Mouse (Mus musculus) stomach, postnatal 0 days (tissue): Measurements from ENCODE around the gene Raly. TPM values are rescaled to one million over a fixed set of nuclear protein-coding genes. Genes with fewer than 3 reads are reported as not detected.

Experiments
- ATAC-seq: fragments of 200-750 bp; cut with Nextera tagmentation; 2 replicates; pipeline ENCODE4 v1.8.0; 2017; ENCODE audit not compliant: low FRiP score, low TSS enrichment
- DNase-seq: peaks from one replicate; pipeline ENCODE4 v3.0.0-alpha.2; 2016; ENCODE audit warnings: low spot score
- H3K27ac ChIP-seq: fragments of 300-500 bp; sonication (generic); replicated peaks from 2 replicates; pipeline ENCODE4 v1.5.1; 2014; ENCODE audit warnings: mild to moderate bottlenecking, control low read depth
- H3K27me3 ChIP-seq: fragments of 300-500 bp; sonication (generic); 2 replicates; pipeline ENCODE4 v1.6.1; 2014; ENCODE audit warnings: low read length; ENCODE audit not compliant: control insufficient read depth, insufficient read depth
- H3K36me3 ChIP-seq: fragments of 300-500 bp; sonication (generic); 2 replicates; pipeline ENCODE4 v1.6.1; 2014; ENCODE audit warnings: low read length, mixed read lengths; ENCODE audit not compliant: control insufficient read depth, insufficient read depth
- H3K4me1 ChIP-seq: fragments of 300-500 bp; sonication (generic); replicated peaks from 2 replicates; pipeline ENCODE4 v1.6.1; 2014; ENCODE audit warnings: antibody characterized with exemption; ENCODE audit not compliant: control insufficient read depth, insufficient read depth
- H3K4me2 ChIP-seq: fragments of 300-500 bp; sonication (generic); replicated peaks from 2 replicates; pipeline ENCODE4 v1.6.1; 2014; ENCODE audit warnings: low read depth, mild to moderate bottlenecking, control low read depth, moderate library complexity
- H3K4me3 ChIP-seq: fragments of 300-500 bp; sonication (generic); 2 replicates; pipeline ENCODE4 v1.5.1; 2014; ENCODE audit warnings: low read depth, low read length, control low read depth
- H3K9ac ChIP-seq: fragments of 300-500 bp; sonication (generic); 2 replicates; pipeline ENCODE4 v1.6.1; 2014; ENCODE audit warnings: mild to moderate bottlenecking, low read length, control low read depth, mixed read lengths
- H3K9me3 ChIP-seq: fragments of 300-500 bp; sonication (generic); 2 replicates; pipeline ENCODE4 v1.6.1; 2016; ENCODE audit warnings: low read length; ENCODE audit not compliant: control insufficient read depth
- CTCF ChIP-seq: IDR thresholded peaks from 2 replicates; pipeline ENCODE4 v1.5.1; 2016; ENCODE audit warnings: antibody characterized with exemption, low read depth, mild to moderate bottlenecking, moderate library complexity
- EP300 ChIP-seq: optimal IDR thresholded peaks from 2 replicates; pipeline ENCODE3; 2016; ENCODE audit warnings: antibody characterized with exemption
- WGBS: fragments of 180-500 bp; shearing (Covaris S2); extraction: QIAGEN DNeasy Blood & Tissue Kit; methylation state at CpG from one replicate; pipeline ENCODE4 v1.1.7; 2014; 5-methylcytosine and 5-hydroxymethylcytosine counted together
- polyA plus RNA-seq: library from polyadenylated mRNA; unstranded; fragments of >200 nt; fragmentation: Nextera tagmentation; extraction: Ambion mirVana; gene quantifications from 2 replicates; pipeline ENCODE4 v1.2.1, GENCODE M21; 2015

The Raly gene
- polyA plus RNA-seq, 1 experiment from 2014 or later = 18.7 TPM

DNA sequence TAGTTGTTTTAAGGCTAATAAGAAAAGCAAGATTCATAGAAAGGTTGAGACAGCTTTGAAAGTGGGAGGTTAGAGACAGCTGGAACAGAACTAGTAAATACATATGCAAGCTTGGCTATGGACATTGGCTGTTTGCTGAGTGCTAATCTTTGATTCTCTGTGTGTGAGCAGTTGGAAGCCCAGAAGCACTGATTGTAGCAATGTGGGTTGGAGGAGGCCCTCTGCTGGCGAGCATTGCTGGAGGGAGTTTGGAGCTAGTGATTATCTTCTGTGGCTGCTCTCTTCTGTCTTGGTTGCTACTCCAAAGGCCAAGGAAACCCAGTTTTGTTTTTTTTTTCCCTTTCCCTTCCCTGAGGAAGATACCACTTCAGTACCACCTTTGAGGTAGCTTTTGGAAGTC is 26.9 kb downstream of the Raly start:
- H3K36me3 ChIP-seq = no peaks in the 10 kb centered on the region
- ATAC-seq = peak; percentile 32; the same call in 1 of the 2 replicates
- H3K4me1 ChIP-seq = 0 out of 2 replicates have a peak, but pooled peaks cover 2% of the 10 kb centered on the region
- H3K4me3 ChIP-seq = no peak overlapping the region
- no peak overlapping the region for H3K27ac ChIP-seq
- no peaks in the 10 kb centered on the region for H3K27me3 ChIP-seq
- 23% methylated on average over 1 of the region's 1 CpGs for WGBS
- peak; percentile 63 for DNase-seq
- no peaks in the 10 kb centered on the region for H3K9me3 ChIP-seq
- TF ChIP-seq EP300 = no peak
- peak; percentile 73 for TF ChIP-seq CTCF
- H3K4me2 ChIP-seq = no peak overlapping the region
- H3K9ac ChIP-seq = no peak overlapping the region

- H3K9ac ChIP-seq = no peak overlapping the region
- H3K27me3 ChIP-seq = no peaks in the 10 kb centered on the region
- ATAC-seq (no peak), DNase-seq (no peak)
- TF ChIP-seq CTCF (no peak), EP300 (no peak)
- no peaks in the 10 kb centered on the region for H3K36me3 ChIP-seq
- no peak overlapping the region for H3K4me2 ChIP-seq
- H3K4me1 ChIP-seq = 0 out of 2 replicates have a peak, but pooled peaks cover 2% of the 10 kb centered on the region
- 33% methylated on average over 1 of the region's 1 CpGs for WGBS
- no peak overlapping the region for H3K4me3 ChIP-seq
- no peak overlapping the region for H3K27ac ChIP-seq
- no peaks in the 10 kb centered on the region for H3K9me3 ChIP-seq
These were observed 27.7 kb downstream of the Raly start for GRCm38 (mm10) chr2:154818599-154818998.

- no peak overlapping the region for H3K9ac ChIP-seq
These were observed 29.4 kb downstream of the Raly start for GRCm38 (mm10) chr2:154820346-154820745.

DNA sequence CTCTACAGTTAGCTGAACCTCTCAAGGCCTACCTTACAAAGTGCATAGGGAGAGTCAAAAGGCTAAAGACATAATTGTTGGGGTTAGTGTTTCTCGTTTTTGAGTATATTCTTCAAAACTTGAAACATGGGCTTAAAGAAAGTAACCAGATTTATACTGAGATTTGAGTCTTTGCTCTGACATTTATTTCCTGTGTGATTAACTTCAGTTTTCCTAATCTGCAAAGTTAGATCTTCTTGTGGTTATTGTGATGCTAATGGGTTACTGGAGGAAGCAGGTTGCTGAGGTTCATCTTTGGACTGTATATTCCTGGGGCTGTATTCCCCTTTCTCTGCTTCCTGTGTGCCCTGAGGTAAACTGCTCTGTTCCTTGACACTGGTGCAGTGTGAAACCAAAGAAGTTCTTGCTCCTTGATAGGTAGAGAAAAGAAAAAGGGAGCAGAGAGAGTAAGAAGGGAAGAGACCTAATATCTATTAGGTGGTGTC is 35.2 kb downstream of the Raly start:
- 74% methylated on average over 1 of the region's 1 CpGs for WGBS
- Histone ChIP-seq H3K9me3 (no peaks in the 10 kb centered on the region), H3K27me3 (no peaks in the 10 kb centered on the region), H3K4me2 (no peak overlapping the region), H3K4me1 (no peaks in the 10 kb centered on the region), H3K4me3 (no peak overlapping the region), H3K36me3 (0 out of 2 replicates have a peak, but pooled peaks cover 3% of the 10 kb centered on the region), H3K9ac (no peak overlapping the region), H3K27ac (no peak overlapping the region)
- TF ChIP-seq EP300 (no peak), CTCF (no peak)
- ATAC-seq = no peak
- DNase-seq = no peak

More at GRCm38 (mm10) chr2:154820346-154820745, 29.4 kb downstream of the Raly start:
- Histone ChIP-seq H3K4me2 (no peak overlapping the region), H3K36me3 (no peaks in the 10 kb centered on the region), H3K27ac (no peak overlapping the region), H3K4me3 (no peak overlapping the region), H3K9me3 (no peaks in the 10 kb centered on the region), H3K4me1 (0 out of 2 replicates have a peak, but pooled peaks cover 2% of the 10 kb centered on the region), H3K27me3 (no peaks in the 10 kb centered on the region)
- 44% methylated on average over 1 of the region's 1 CpGs for WGBS
- no peak for TF ChIP-seq CTCF
- DNase-seq = no peak
- ATAC-seq = no peak

DNA sequence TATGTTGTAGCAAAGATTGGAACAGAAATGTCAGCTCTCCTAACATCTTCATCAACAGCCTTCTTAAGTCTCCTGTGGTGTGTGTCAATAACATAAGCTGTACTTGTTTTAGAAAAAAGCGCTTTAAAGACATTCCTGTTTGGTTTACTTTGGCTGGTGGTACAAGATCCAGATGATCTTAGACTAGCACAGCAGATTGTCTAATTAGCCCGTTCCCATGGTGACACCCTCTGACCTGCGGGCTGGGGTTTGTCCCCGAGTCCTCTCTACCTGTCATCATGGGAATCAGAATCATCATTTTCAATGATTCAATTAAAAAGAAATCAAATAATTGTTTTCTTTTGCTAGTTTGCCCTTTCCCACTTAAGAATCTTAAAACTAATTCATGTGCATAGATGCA is 36.6 kb downstream of the Raly start:
- H3K9ac ChIP-seq = no peak overlapping the region
- 71% methylated on average over 4 of the region's 4 CpGs for WGBS
- TF ChIP-seq EP300 (no peak), CTCF (no peak)

DNA sequence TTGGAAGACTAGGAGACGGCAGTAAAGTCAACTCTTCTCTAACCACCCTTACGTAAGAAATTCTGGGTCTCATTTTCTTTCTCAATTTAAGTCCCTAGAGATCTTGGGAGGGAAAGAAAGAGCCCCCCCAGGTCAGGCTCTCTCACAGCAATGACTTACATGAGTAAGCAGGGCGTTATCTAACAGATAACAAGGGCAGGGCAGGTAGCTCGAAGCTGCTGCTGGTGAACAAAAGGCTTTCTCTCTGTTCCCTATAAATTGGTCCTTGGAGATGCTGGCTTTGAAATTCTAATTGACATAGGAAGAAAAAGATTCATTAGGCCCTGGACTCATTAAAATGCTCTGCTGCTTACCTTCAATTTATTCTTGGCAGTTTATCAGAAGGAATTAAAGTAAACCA is 41.6 kb downstream of the Raly start:
- Histone ChIP-seq H3K27me3 (no peaks in the 10 kb centered on the region), H3K9me3 (no peaks in the 10 kb centered on the region), H3K9ac (no peak overlapping the region), H3K4me3 (no peak overlapping the region), H3K4me2 (no peak overlapping the region), H3K4me1 (no peaks in the 10 kb centered on the region), H3K36me3 (no peaks in the 10 kb centered on the region; the same call in 1 of the 2 replicates), H3K27ac (no peak overlapping the region)
- WGBS = 49% methylated on average over 4 of the region's 4 CpGs
- ATAC-seq (no peak), DNase-seq (no peak)
- TF ChIP-seq EP300 (no peak), CTCF (no peak)

More for the DNA sequence above, 36.6 kb downstream of the Raly start:
- Histone ChIP-seq H3K27ac (no peak overlapping the region), H3K4me2 (no peak overlapping the region), H3K27me3 (no peaks in the 10 kb centered on the region), H3K4me1 (no peaks in the 10 kb centered on the region), H3K9me3 (no peaks in the 10 kb centered on the region), H3K4me3 (no peak overlapping the region), H3K36me3 (0 out of 2 replicates have a peak, but pooled peaks cover 3% of the 10 kb centered on the region)
- no peak for ATAC-seq
- no peak for DNase-seq
